Mouse (Mus musculus) urinary bladder, postnatal 10 days (tissue): Measurements from ENCODE around the gene Brd4.

Experiments
- DNase-seq: peaks from one replicate; pipeline ENCODE4 v3.0.0; 2022; ENCODE audit warnings: low spot score

Gene Brd4

GRCm38 (mm10) chr17:32284262-32285137 is at the start of gene Brd4:
Brd4 (minus strand) TSS chr17:32284722.
- peak; percentile 61 for DNase-seq

GRCm38 (mm10) chr17:32333675-32334303 is 49.3 kb upstream of the Brd4 start:
- no peak for DNase-seq

- DNase-seq = no peak
Measured at GRCm38 (mm10) chr17:32327501-32327900, 43.0 kb upstream of the Brd4 start.

GRCm38 (mm10) chr17:32322809-32323208 is 38.3 kb upstream of the Brd4 start:
- no peak for DNase-seq

GRCm38 (mm10) chr17:32321836-32322235 is 37.3 kb upstream of the Brd4 start:
- DNase-seq = no peak

GRCm38 (mm10) chr17:32321390-32321734 is 36.8 kb upstream of the Brd4 start:
- no peak for DNase-seq

- peak; percentile 85 for DNase-seq
Measured at GRCm38 (mm10) chr17:32320597-32321389, 36.3 kb upstream of the Brd4 start, which contains the start of gene Akap8. Akap8 (minus strand) TSS chr17:32321238.

GRCm38 (mm10) chr17:32319950-32320349 is 35.4 kb upstream of the Brd4 start:
- DNase-seq = no peak

- no peak for DNase-seq
Measured at GRCm38 (mm10) chr17:32317708-32318107, 33.2 kb upstream of the Brd4 start.

- DNase-seq = no peak
Measured at GRCm38 (mm10) chr17:32317032-32317431, 32.5 kb upstream of the Brd4 start.

- DNase-seq = no peak
Measured at GRCm38 (mm10) chr17:32315560-32315959, 31.0 kb upstream of the Brd4 start.

- no peak for DNase-seq
Measured at GRCm38 (mm10) chr17:32313892-32314291, 29.4 kb upstream of the Brd4 start.

- DNase-seq = no peak
Measured at GRCm38 (mm10) chr17:32312801-32313200, 28.3 kb upstream of the Brd4 start.

- DNase-seq = no peak
Measured at GRCm38 (mm10) chr17:32307963-32308362, 23.4 kb upstream of the Brd4 start.

GRCm38 (mm10) chr17:32298125-32298524 is 13.6 kb upstream of the Brd4 start:
- DNase-seq = no peak

- no peak for DNase-seq
Measured at GRCm38 (mm10) chr17:32295901-32296300, 11.4 kb upstream of the Brd4 start.

GRCm38 (mm10) chr17:32295160-32295559 is 10.6 kb upstream of the Brd4 start:
- no peak for DNase-seq

- DNase-seq = no peak
Measured at GRCm38 (mm10) chr17:32285138-32285670, 682 bp upstream of the Brd4 start.

- DNase-seq = no peak
Measured at GRCm38 (mm10) chr17:32283771-32284221, 726 bp downstream of the Brd4 start.

GRCm38 (mm10) chr17:32283341-32283740 is 1.2 kb downstream of the Brd4 start:
- no peak for DNase-seq

GRCm38 (mm10) chr17:32281611-32282310 is 2.8 kb downstream of the Brd4 start:
- no peak for DNase-seq

GRCm38 (mm10) chr17:32281126-32281525 is 3.4 kb downstream of the Brd4 start:
- no peak for DNase-seq
